Comparison of ENCODE assay signal across 8 mouse cellular contexts in genomic region chr5:113883384-113883771, GRCm38 (mm10). TPM values are rescaled to one million over a fixed set of nuclear protein-coding genes. Genes with fewer than 3 reads are reported as not detected.
DNase-seq lines count a peak whose midpoint lies in the region; ATAC-seq and TF ChIP-seq lines count a peak whose summit lies in the region.

No protein-coding gene starts in this region.

- H3K79me2 ChIP-seq in myocyte (ENCODE audit: control insufficient read depth, insufficient read depth): peaks cover 79% of the 10 kb centered on the region

- no peaks in the 10 kb centered on the region for H3K27me3 ChIP-seq in heart, embryonic 16.5 days (ENCODE audit: control insufficient read depth, insufficient read depth, low read length)
- H3K27me3 ChIP-seq in embryonic facial prominence, embryonic 14.5 days (replicated peaks; ENCODE audit: control insufficient read depth, insufficient read depth, low read length): no peaks in the 10 kb centered on the region
- H3K27me3 ChIP-seq in limb, embryonic 10.5 days (ENCODE audit: low read depth, poor library complexity, severe bottlenecking): no peaks in the 10 kb centered on the region
- H3K27me3 ChIP-seq in myocyte (ENCODE audit: control insufficient read depth, insufficient read depth, insufficient read length): no peaks in the 10 kb centered on the region

- H3K36me3 ChIP-seq in heart, embryonic 16.5 days (ENCODE audit: control insufficient read depth, insufficient read depth): peaks cover 13% of the 10 kb centered on the region
- H3K36me3 ChIP-seq in embryonic facial prominence, embryonic 14.5 days (ENCODE audit: control insufficient read depth, insufficient read depth, low read length): peaks cover 29% of the 10 kb centered on the region
- H3K36me3 ChIP-seq in limb, embryonic 10.5 days: peaks cover 36% of the 10 kb centered on the region
- H3K36me3 ChIP-seq in myocyte (ENCODE audit: control insufficient read depth, insufficient read depth): peaks cover 18% of the 10 kb centered on the region

- peak overlapping the region; percentile 52 for H3K27ac ChIP-seq in heart, embryonic 16.5 days (ENCODE audit: low read length)
- H3K27ac ChIP-seq in embryonic facial prominence, embryonic 14.5 days (replicated peaks; ENCODE audit: low read depth, low read length): peak overlapping the region; percentile 40; the same call in 1 of the 2 replicates
- peak overlapping the region; percentile 64; the same call in 1 of the 2 replicates for H3K27ac ChIP-seq in limb, embryonic 10.5 days

- no peak overlapping the region for H3ac ChIP-seq in myocyte (ENCODE audit: control insufficient read depth, insufficient read length)

- H3K9me3 ChIP-seq in heart, embryonic 16.5 days (replicated peaks; ENCODE audit: control insufficient read depth, low read length): no peaks in the 10 kb centered on the region
- H3K9me3 ChIP-seq in embryonic facial prominence, embryonic 14.5 days (ENCODE audit: control insufficient read depth, low read length): no peaks in the 10 kb centered on the region
- H3K9me3 ChIP-seq in limb, embryonic 10.5 days (replicated peaks): no peaks in the 10 kb centered on the region

- no peak for TF ChIP-seq POLR2A in myocyte (IDR thresholded peaks at IDR 0.05; ENCODE audit: insufficient read length, low read depth)

- DNase-seq in heart, postnatal 36 days: no peak
- no peak for DNase-seq in embryonic facial prominence, embryonic 14.5 days (ENCODE audit: low spot score)
- no peak for DNase-seq in limb, embryonic 10.5 days (ENCODE audit: low spot score)
- DNase-seq in cerebellum, postnatal 4 days (ENCODE audit: low spot score in 2 of 2): no peak
- DNase-seq in kidney, postnatal 4 days: no peak

- no peak for ATAC-seq in heart, embryonic 16.5 days (replicated peaks; ENCODE audit: extremely low read depth, insufficient read depth, low FRiP score)
- 0 out of 2 replicates have a peak, but pooled peaks have one; percentile 15 for ATAC-seq in embryonic facial prominence, embryonic 14.5 days (ENCODE audit: low read depth)
- no peak for ATAC-seq in erythroid progenitor cell, adult 5-6 weeks (replicated peaks; ENCODE audit: low FRiP score, poor library complexity, severe bottlenecking)

- intact Hi-C loops in heart, postnatal 36 days (cut with DNase I): no loop called here

- H3K4me1 ChIP-seq in heart, embryonic 16.5 days (ENCODE audit: control insufficient read depth, insufficient read depth, low read length): peaks cover 31% of the 10 kb centered on the region
- H3K4me1 ChIP-seq in embryonic facial prominence, embryonic 14.5 days (ENCODE audit: control insufficient read depth, insufficient read depth, low read length): peaks cover 7% of the 10 kb centered on the region; the same call in 1 of the 2 replicates
- H3K4me1 ChIP-seq in limb, embryonic 10.5 days: peaks cover 23% of the 10 kb centered on the region

- 28% methylated on average over 3 of the region's 3 CpGs for WGBS in heart, embryonic 16.5 days
- 53% methylated on average over 3 of the region's 3 CpGs for WGBS in embryonic facial prominence, embryonic 14.5 days
- WGBS in limb, embryonic 10.5 days: 67% methylated on average over 3 of the region's 3 CpGs

- H3K4me2 ChIP-seq in heart, embryonic 16.5 days (ENCODE audit: low read depth, low read length): no peak overlapping the region
- H3K4me2 ChIP-seq in embryonic facial prominence, embryonic 14.5 days (ENCODE audit: low read depth, low read length): no peak overlapping the region
- peak overlapping the region; percentile 61 for H3K4me2 ChIP-seq in myocyte (ENCODE audit: low read depth)

- H3K4me3 ChIP-seq in heart, embryonic 16.5 days (ENCODE audit: low read length): no peak overlapping the region
- no peak overlapping the region for H3K4me3 ChIP-seq in embryonic facial prominence, embryonic 14.5 days (ENCODE audit: low read depth, low read length)
- H3K4me3 ChIP-seq in limb, embryonic 10.5 days: no peak overlapping the region
- no peak overlapping the region for H3K4me3 ChIP-seq in myocyte

- H3K9ac ChIP-seq in heart, embryonic 16.5 days (ENCODE audit: low read length): peak overlapping the region; percentile 31
- H3K9ac ChIP-seq in embryonic facial prominence, embryonic 14.5 days (ENCODE audit: low read depth, low read length): no peak overlapping the region

TF ChIP-seq in myocyte, 11 proteins besides CTCF, POLR2A, EP300 and RAD21:
- TF ChIP-seq USF1 (IDR thresholded peaks at IDR 0.05; ENCODE audit: low read depth) (no peak), MYOG (IDR thresholded peaks at IDR 0.05; ENCODE audit: control insufficient read depth in 1 of 3, insufficient read depth in 1 of 3, insufficient read length in 2 of 3, low read depth in 2 of 3) (peak in 1 of 3 experiments; percentile 44)
TF ChIP-seq in myocyte: peak in this region for 1.

RNA-seq across cellular contexts. Expression of gene Coro1c, which starts 25.2 kb away (rescaled TPM):
- polyA plus RNA-seq in heart, embryonic 16.5 days (2015; fragmentation: Nextera tagmentation; extraction: Ambion mirVana): 85.9 and 89.0 TPM in 2 replicates
- 10 to 100 TPM; 34.3 to 37.5 TPM for total RNA-seq in heart, postnatal 36 days (2021)
- polyA plus RNA-seq in embryonic facial prominence, embryonic 14.5 days (2014; fragmentation: Nextera tagmentation; extraction: Ambion mirVana): 96.9 and 103 TPM in 2 replicates
- polyA plus RNA-seq in limb, embryonic 10.5 days (2016; fragmentation: Nextera tagmentation; extraction: Ambion mirVana): 129 and 139 TPM in 2 replicates
- 58.9 TPM for polyA plus RNA-seq in myocyte (2012; fragmentation: generic; extraction: Trizol)
- total RNA-seq in erythroid progenitor cell, adult 5-6 weeks (2015; ENCODE audit: low replicate concordance): 32.7 and 52.3 TPM in 2 replicates
- total RNA-seq in erythroid progenitor cell, adult 5-6 weeks (2017; ENCODE audit: low replicate concordance): 43.4 and 52.9 TPM in 2 replicates

RNA-seq across cellular contexts. Expression of gene Selplg, which starts 50.9 kb away (rescaled TPM):
- 10.1 and 29.8 TPM in 2 replicates for polyA plus RNA-seq in heart, embryonic 16.5 days (2015; fragmentation: Nextera tagmentation; extraction: Ambion mirVana)
- 1 to 10 TPM; 3.1 to 4.6 TPM for total RNA-seq in heart, postnatal 36 days (2021)
- 4.9 and 5.2 TPM in 2 replicates for polyA plus RNA-seq in embryonic facial prominence, embryonic 14.5 days (2014; fragmentation: Nextera tagmentation; extraction: Ambion mirVana)
- 0.60 and 0.80 TPM in 2 replicates for polyA plus RNA-seq in limb, embryonic 10.5 days (2016; fragmentation: Nextera tagmentation; extraction: Ambion mirVana)
- polyA plus RNA-seq in myocyte (2012; fragmentation: generic; extraction: Trizol): not detected
- 81.1 and 83.0 TPM in 2 replicates for total RNA-seq in erythroid progenitor cell, adult 5-6 weeks (2015; ENCODE audit: low replicate concordance)
- total RNA-seq in erythroid progenitor cell, adult 5-6 weeks (2017; ENCODE audit: low replicate concordance): 26.7 and 29.5 TPM in 2 replicates
